Mouse (Mus musculus) T-helper 2 cell (primary cell): Measurements from ENCODE around the gene Dnajc3.

ENCODE experiments used
- in situ Hi-C: fragments of 300-600 bp; cut with MboI, MseI; formaldehyde crosslinking; loops from one replicate; pipeline ENCODE4 v1.15.1; 2025; ENCODE audit warnings: high pct_unique_total_duplicates

Gene Dnajc3

GRCm38 (mm10) chr14:118929779-118930178, 8.0 kb upstream of the Dnajc3 start:
- in situ Hi-C loops = loop anchor here (25.0 kb wide), 1 partner anchor 1358 kb away; the partner anchor contains the start of gene Mbnl2

- in situ Hi-C loops = loop anchor here (25.0 kb wide), 1 partner anchor 1357 kb away; the partner anchor contains the start of gene Mbnl2
Measured at GRCm38 (mm10) chr14:118930777-118931176, 7.0 kb upstream of the Dnajc3 start.

- in situ Hi-C loops = loop anchor here (25.0 kb wide), 1 partner anchor 1356 kb away; the partner anchor contains the start of gene Mbnl2
Measured at GRCm38 (mm10) chr14:118931181-118931580, 6.6 kb upstream of the Dnajc3 start.

GRCm38 (mm10) chr14:118932956-118933355, 4.8 kb upstream of the Dnajc3 start:
- in situ Hi-C loops = loop anchor here (25.0 kb wide), 1 partner anchor 1354 kb away; the partner anchor contains the start of gene Mbnl2

GRCm38 (mm10) chr14:118934686-118935085, 3.1 kb upstream of the Dnajc3 start:
- in situ Hi-C loops = loop anchor here (25.0 kb wide), 1 partner anchor 1353 kb away; the partner anchor contains the start of gene Mbnl2

GRCm38 (mm10) chr14:118936236-118936635, 1.5 kb upstream of the Dnajc3 start:
- in situ Hi-C loops = loop anchor here (25.0 kb wide), 1 partner anchor 1351 kb away; the partner anchor contains the start of gene Mbnl2

GRCm38 (mm10) chr14:118936952-118937351, 824 bp upstream of the Dnajc3 start:
- in situ Hi-C loops = loop anchor here (25.0 kb wide), 1 partner anchor 1350 kb away; the partner anchor contains the start of gene Mbnl2

- in situ Hi-C loops = loop anchor here (25.0 kb wide), 1 partner anchor 1349 kb away; the partner anchor contains the start of gene Mbnl2
Measured at GRCm38 (mm10) chr14:118938551-118938950, 775 bp downstream of the Dnajc3 start.

- in situ Hi-C loops = loop anchor here (25.0 kb wide), 1 partner anchor 1346 kb away; the partner anchor contains the start of gene Mbnl2
Measured at GRCm38 (mm10) chr14:118940796-118941495, 3.2 kb downstream of the Dnajc3 start.

GRCm38 (mm10) chr14:118942076-118942475, 4.3 kb downstream of the Dnajc3 start:
- in situ Hi-C loops = loop anchor here (25.0 kb wide), 1 partner anchor 1345 kb away; the partner anchor contains the start of gene Mbnl2

- in situ Hi-C loops = loop anchor here (25.0 kb wide), 1 partner anchor 1343 kb away; the partner anchor contains the start of gene Mbnl2
Measured at GRCm38 (mm10) chr14:118944702-118945101, 6.9 kb downstream of the Dnajc3 start.

GRCm38 (mm10) chr14:118948841-118949240, 11.1 kb downstream of the Dnajc3 start:
- in situ Hi-C loops = loop anchor here (25.0 kb wide), 1 partner anchor 1338 kb away; the partner anchor contains the start of gene Mbnl2

GRCm38 (mm10) chr14:118951912-118952583, 14.3 kb downstream of the Dnajc3 start:
- in situ Hi-C loops = loop anchor here (25.0 kb wide), 1 partner anchor 1985 kb away; no protein-coding TSS in a partner anchor

GRCm38 (mm10) chr14:118958010-118958409, 20.2 kb downstream of the Dnajc3 start:
- in situ Hi-C loops = loop anchor here (25.0 kb wide), 1 partner anchor 1979 kb away; no protein-coding TSS in a partner anchor

- in situ Hi-C loops = loop anchor here (10.0 to 25.0 kb wide), 2 partner anchors 1009 to 1972 kb away; no protein-coding TSS in a partner anchor
Measured at GRCm38 (mm10) chr14:118965356-118966000, 27.7 kb downstream of the Dnajc3 start.

GRCm38 (mm10) chr14:118967646-118968045, 29.9 kb downstream of the Dnajc3 start:
- in situ Hi-C loops = loop anchor here (10.0 to 25.0 kb wide), 2 partner anchors 1007 to 1970 kb away; no protein-coding TSS in a partner anchor

- in situ Hi-C loops = loop anchor here (10.0 to 25.0 kb wide), 2 partner anchors 57 to 1965 kb away; no protein-coding TSS in a partner anchor
Measured at GRCm38 (mm10) chr14:118972268-118972667, 34.5 kb downstream of the Dnajc3 start.

- in situ Hi-C loops = loop anchor here (10.0 kb wide), 1 partner anchor 62 kb away; no protein-coding TSS in a partner anchor
Measured at GRCm38 (mm10) chr14:118977136-118977816, 39.5 kb downstream of the Dnajc3 start.

GRCm38 (mm10) chr14:118979571-118980325, 42.0 kb downstream of the Dnajc3 start:
- in situ Hi-C loops = loop anchor here (10.0 kb wide), 1 partner anchor 65 kb away; no protein-coding TSS in a partner anchor
